Mouse (Mus musculus): Measurements from ENCODE around the gene Glt8d1. TPM values are rescaled to one million over a fixed set of nuclear protein-coding genes. Genes with fewer than 3 reads are reported as not detected.

The Glt8d1 gene
- 127 and 128 TPM in 2 replicates for polyA plus RNA-seq (2012; rRNA removed)

DNA sequence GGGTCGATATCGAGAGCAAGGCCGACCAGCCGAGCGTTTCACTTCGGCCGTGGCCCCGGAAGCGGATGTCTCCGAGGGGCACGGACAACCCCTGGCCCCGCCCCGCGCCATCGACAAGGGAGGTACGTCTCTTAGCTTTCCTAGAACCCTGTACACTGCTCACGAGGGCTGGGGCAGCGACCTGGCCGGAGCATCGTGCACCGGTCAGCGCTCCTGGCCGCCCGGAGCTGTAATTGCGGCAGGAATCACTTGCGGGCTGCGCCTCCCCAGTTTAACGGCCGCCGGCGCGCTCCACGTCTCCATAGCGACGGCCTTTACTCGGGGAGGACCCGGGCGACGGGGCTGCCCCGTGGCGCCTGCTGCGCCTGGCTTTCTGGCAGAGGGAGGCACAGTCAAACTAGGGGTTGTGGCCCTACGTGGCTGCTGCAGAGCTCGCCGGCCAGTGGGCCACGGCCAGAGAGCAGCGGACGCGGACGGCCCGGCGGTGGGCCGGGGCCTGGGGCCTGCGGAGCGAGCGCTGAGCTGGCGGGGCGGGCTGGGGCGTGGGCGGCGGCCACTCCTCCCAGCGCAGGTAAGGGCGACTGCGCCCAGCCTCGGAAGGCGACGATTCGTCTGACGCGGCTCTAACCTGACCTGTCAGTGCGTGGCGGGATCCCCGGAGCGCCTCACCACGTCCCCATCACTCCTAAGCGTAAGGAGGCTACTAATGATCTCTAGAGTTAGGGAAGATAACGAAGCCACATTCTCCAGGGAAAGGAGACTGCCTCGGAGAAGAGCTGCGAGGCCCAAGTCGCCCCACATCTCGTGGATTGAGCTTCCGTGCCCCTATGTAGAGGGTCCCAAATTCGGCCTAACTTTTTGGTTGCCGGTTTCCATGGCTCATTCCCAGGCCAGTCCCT lies at the start of gene Glt8d1, which contains the start of gene Spcs1:
Glt8d1 (plus strand) TSS at position 94 of the 899 bp plus-strand sequence.
Spcs1 (minus strand) TSS at position 366 of the 899 bp plus-strand sequence.

DNA sequence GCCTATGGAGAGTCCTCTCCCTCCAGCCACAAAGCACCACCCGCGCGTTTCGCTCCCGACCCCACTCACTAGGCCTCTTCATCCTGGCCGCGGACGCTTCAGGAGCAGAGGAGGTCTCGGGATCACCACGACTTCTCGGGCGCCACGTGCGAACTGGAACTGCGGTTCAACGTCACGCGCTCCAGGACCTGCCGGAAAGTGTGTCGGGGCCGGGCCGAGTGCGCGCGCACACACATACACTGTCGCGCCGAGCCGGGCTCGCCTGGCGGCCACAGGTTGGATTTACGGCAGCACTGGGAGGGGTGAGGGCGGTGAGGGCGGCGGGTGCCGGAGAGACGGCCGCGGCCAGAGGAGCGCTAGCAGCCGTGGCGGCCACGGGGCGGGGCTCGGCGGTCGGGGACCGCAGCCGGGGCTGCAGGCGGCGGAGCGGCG lies 17.7 kb downstream of the Glt8d1 start, which contains the start of the genes Pbrm1 and Gnl3:
Pbrm1 (plus strand) TSS at position 279 of the 432 bp plus-strand sequence.
Gnl3 (minus strand) TSS at position 293 of the 432 bp plus-strand sequence.

Other genes starting within 250 kb of the Glt8d1 start
- 22.9 and 28.6 TPM in 2 replicates for gene Tmem110, start 175.8 kb upstream of the Glt8d1 start, polyA plus RNA-seq (2012; rRNA removed)
- gene Mustn1, start 122.2 kb upstream of the Glt8d1 start, polyA plus RNA-seq (2012; rRNA removed): 0.97 and 3.4 TPM in 2 replicates
- gene Itih4, start 114.9 kb upstream of the Glt8d1 start, polyA plus RNA-seq (2012; rRNA removed): 0.09 and 0.16 TPM in 2 replicates
- 0.76 and 0.98 TPM in 2 replicates for gene Itih3, start 77.6 kb upstream of the Glt8d1 start, polyA plus RNA-seq (2012; rRNA removed)
- not detected in 2 replicates for gene Itih1, start 58.1 kb upstream of the Glt8d1 start, polyA plus RNA-seq (2012; rRNA removed)
- 12.6 and 13.0 TPM in 2 replicates for gene Nek4, start 50.0 kb upstream of the Glt8d1 start, polyA plus RNA-seq (2012; rRNA removed)
- gene Spcs1, start 272 bp downstream of the Glt8d1 start, polyA plus RNA-seq (2012; rRNA removed): 242 and 254 TPM in 2 replicates
- gene Pbrm1, start 17.7 kb downstream of the Glt8d1 start, polyA plus RNA-seq (2012; rRNA removed): 39.0 and 44.0 TPM in 2 replicates
- 85.3 and 97.7 TPM in 2 replicates for gene Gnl3, start 17.8 kb downstream of the Glt8d1 start, polyA plus RNA-seq (2012; rRNA removed)
- gene Smim4, start 127.6 kb downstream of the Glt8d1 start, polyA plus RNA-seq (2012; rRNA removed): 35.2 and 35.3 TPM in 2 replicates
- gene Nt5dc2, start 129.7 kb downstream of the Glt8d1 start, polyA plus RNA-seq (2012; rRNA removed): 298 and 317 TPM in 2 replicates
- gene Stab1, start 167.2 kb downstream of the Glt8d1 start, polyA plus RNA-seq (2012; rRNA removed): 28.5 and 33.9 TPM in 2 replicates
- 3.2 and 86.8 TPM in 2 replicates for gene Tnnc1, start 206.9 kb downstream of the Glt8d1 start, polyA plus RNA-seq (2012; rRNA removed)
- 418 and 447 TPM in 2 replicates for gene Nisch, start 215.5 kb downstream of the Glt8d1 start, polyA plus RNA-seq (2012; rRNA removed)
- gene Sema3g, start 216.5 kb downstream of the Glt8d1 start, polyA plus RNA-seq (2012; rRNA removed): 2.4 and 3.0 TPM in 2 replicates
- gene Phf7, start 249.9 kb downstream of the Glt8d1 start, polyA plus RNA-seq (2012; rRNA removed): 8.3 and 8.4 TPM in 2 replicates